Mouse (Mus musculus): Measurements from ENCODE around the gene Ptprn2. TPM values are rescaled to one million over a fixed set of nuclear protein-coding genes. Genes with fewer than 3 reads are reported as not detected.

Ptprn2 gene
- total RNA-seq, 2 experiments from 2014 or later = 13.1 to 17.2 TPM

DNA sequence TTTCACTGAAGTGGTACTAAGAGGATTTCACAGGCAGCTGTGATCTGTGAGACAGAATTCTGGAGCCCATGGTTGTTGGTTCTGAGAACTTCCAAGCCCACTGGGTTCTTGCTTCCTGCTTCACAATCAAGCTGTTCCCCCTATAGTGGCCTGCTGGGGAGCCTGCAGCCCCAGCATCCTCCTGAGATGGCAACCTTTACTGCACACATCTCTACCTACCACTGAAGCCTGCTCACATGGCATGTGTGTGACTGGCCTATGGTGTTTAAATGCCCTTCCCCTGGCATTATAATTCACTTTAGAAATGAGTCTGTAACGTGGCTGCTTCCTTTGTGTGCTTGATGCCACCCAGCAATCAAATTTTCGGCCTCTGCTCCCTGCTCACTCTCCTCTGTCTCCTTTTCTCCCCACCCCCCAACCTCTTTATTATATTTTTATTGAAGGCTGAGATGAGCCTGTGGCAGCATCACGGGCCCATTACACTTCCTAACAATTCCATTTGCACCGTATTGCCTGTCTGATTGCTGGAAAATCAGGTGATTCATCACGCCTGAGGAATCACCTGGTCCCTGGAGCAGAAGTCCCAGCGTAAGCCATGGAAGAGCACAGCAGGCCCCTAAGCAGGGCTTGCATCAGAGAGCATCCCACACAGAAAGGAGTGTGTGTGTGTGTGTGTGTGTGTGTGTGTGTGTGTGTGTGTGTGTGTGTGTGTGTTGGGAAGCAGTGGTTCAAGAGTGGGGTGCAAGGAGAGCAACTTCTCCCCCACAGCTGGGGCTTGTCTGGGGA, 402.2 kb downstream of the Ptprn2 start:
- no peak for DNase-seq

GRCm38 (mm10) chr12:116888856-116889255, 403.3 kb downstream of the Ptprn2 start:
- DNase-seq = no peak

- no peak for DNase-seq
Measured at GRCm38 (mm10) chr12:116892584-116892983, 407.1 kb downstream of the Ptprn2 start.

- no peak for DNase-seq
Measured at GRCm38 (mm10) chr12:116896651-116897050, 411.1 kb downstream of the Ptprn2 start.

- DNase-seq = no peak
Measured at GRCm38 (mm10) chr12:116901773-116902172, 416.3 kb downstream of the Ptprn2 start.

DNA sequence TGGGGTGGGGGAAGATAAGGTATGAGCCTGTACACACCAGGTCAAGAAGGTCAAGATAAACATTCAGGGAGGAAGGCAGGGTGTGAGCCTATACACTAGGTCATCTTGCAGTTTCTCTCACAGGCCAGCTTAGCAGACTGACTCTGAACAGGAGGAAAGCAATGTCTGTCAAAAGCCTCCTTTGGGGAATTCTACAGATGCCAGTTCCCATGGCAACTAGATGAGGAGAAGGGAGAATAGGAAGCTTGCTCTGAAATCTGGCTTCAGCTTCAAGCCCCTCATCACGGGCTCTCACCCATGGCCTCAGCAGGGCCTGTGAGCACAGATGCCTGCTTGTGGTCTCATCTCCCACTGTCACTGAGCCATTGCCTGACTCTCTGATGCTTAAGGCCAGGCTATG, 421.9 kb downstream of the Ptprn2 start:
- DNase-seq = no peak

DNA sequence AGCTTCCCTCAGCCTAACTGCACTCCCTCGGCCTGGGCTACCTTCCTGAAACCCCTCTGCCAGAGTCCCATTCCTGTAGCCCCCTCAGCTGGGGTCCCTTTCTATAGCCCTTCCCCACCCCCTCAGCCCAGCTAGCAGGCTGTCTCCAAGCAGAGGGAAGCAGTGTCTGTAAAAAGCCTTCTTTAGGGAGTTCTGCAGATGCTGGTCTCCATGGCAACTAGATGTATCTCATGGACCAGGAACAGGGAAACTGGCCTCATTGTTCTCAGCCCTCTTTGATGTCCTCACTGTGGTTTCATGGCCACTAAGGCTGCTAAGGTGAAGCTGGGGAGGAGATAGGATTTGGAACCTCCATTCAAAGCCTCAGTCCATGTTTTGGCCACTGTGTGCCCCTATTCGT, 423.1 kb downstream of the Ptprn2 start:
- DNase-seq = no peak

GRCm38 (mm10) chr12:116916776-116917175, 431.3 kb downstream of the Ptprn2 start:
- DNase-seq = no peak

GRCm38 (mm10) chr12:116919185-116919584, 433.7 kb downstream of the Ptprn2 start:
- no peak for DNase-seq

GRCm38 (mm10) chr12:116919691-116920526, 434.4 kb downstream of the Ptprn2 start:
- no peak for DNase-seq

GRCm38 (mm10) chr12:116927115-116927514, 441.6 kb downstream of the Ptprn2 start:
- no peak for DNase-seq

DNA sequence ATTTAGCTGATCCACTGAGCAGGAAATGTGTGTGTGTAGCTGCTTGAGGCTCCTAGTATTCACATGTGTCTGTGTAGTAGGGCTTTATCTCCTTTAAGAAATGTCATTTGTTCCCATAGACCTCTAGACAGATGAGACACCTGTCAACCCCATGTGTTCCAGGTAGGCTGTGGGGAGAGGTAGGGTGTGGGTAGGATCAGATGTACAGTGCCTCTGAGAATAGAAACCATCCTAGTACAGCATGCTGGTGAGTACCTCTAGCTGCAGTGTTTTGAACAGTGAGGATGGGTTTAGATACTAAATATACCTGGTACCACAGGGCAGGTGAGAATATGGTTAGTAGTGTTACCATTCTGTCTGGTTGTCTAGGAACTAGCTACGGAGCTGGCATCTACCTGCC, 442.0 kb downstream of the Ptprn2 start:
- no peak for DNase-seq

DNA sequence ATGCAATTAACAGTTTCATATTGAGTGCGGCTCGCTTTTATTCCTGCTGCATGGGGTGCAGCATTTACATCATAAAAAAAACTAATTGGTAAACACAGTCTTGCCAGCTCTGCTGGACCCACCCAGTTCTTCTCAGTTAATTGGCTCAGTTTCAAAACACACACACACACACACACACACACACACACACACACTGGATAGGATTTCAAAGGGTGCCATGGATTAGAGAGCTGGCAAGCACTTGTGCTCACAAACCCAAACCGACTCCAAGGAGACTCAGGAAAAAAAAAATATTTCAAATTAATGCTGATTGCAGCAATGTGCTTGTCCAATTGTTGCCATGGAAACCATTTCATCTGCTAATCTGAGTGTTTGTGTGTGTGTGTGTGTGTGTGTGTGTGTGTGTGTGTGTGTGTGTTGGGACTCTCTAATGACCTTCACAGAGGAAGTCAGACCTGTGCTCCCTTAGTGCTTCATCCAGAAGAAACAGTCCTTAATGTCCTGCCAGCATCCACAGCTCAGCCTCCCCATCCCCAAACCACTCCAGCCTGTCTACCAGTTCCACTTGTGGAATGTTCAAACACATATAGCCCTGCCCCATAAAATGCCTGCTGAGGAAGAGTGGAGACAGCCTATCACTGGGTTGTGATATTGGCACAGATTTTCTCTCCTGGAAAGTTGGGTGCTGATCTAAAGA, 452.8 kb downstream of the Ptprn2 start:
- DNase-seq = peak; percentile 27

- no peak for DNase-seq
Measured at GRCm38 (mm10) chr12:116943883-116944282, 458.4 kb downstream of the Ptprn2 start.

GRCm38 (mm10) chr12:116948151-116948928, 462.8 kb downstream of the Ptprn2 start:
- DNase-seq = no peak

GRCm38 (mm10) chr12:116949726-116950125, 464.2 kb downstream of the Ptprn2 start:
- peak; percentile 37 for DNase-seq

DNA sequence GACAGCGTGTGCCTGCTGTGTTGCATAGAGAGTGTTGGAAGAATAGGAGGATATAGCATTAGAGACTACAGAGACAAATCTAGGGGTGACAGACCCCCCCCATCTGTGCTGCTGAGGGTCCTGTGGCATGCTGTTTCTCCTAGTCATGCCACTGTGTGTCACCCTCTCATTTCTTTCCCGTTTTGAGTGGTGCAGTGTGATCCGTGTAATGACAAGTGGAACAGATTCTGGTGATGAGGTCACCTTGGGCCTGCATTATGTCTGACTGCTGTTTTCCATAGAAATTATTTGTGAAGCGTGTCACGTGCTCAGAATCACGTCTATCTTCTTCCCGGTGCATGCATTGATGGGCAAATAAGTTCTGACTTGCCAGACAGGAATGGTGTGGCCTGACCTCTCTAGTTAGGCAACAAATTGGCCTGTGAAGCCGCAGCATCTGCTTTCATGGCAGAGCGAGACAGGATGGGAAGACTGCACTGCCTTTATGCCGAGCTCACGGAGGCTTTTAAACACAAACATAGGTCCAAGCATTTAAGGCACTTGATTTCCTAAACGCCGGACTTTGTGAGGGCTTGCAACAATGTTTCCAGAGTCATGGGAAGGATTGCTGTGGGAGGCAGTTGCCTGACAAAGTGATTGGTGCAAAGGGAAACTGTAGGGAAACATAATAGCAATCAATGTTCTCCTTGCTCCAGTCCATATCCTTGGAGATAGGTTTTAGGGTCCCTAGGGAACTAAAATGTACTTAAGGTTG, 467.1 kb downstream of the Ptprn2 start:
- no peak for DNase-seq

- no peak for DNase-seq
Measured at GRCm38 (mm10) chr12:116959164-116959563, 473.6 kb downstream of the Ptprn2 start.

DNA sequence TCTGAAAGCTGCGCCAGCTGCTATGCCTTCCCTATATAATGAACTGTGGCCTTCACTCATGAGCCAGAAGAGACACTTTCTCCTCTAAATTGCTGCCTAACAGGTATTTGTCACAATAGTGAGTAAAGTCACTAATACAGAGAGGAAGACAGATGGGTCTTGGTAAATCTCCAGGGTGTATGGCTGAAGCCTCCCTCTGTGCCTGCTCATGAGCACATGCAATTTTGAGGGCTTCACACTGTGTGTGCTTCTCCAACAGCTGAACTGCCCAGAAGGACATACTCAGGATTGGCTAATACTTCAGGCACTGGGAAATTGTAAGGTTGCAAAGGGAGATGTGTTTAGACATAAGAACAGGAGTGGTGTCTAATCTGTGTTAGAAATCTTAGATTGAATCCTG, 478.4 kb downstream of the Ptprn2 start:
- no peak for DNase-seq

- DNase-seq = no peak
Measured at GRCm38 (mm10) chr12:116968215-116968939, 482.9 kb downstream of the Ptprn2 start.

GRCm38 (mm10) chr12:116975547-116975946, 490.0 kb downstream of the Ptprn2 start:
- DNase-seq = no peak

All from adrenal gland, postnatal 10 days (tissue).